Mouse (Mus musculus): ENCODE results near the gene Ralgps1.

DNA sequence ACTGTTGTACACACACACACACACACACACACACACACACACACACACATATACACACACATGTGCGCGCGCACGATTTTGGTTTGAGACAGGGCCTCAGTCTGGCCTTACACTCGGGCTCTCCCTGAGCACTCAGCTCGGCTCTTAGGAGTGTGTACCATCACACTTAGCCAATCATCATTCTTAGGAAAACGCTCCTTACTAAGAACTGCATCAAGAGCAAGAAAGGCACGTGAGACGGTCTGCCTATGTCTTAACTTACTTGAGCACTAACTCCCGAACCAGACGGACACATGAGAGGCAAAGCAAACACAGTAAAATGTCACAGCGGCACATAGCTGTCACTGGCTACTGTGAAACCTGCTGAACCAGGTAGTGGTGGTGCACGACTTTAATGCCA lies 42.7 kb upstream of the Ralgps1 start:
- TF ChIP-seq CTCF (IDR thresholded peaks at IDR 0.05; ENCODE audit: insufficient read depth, low read length) = no peak
- TF ChIP-seq POLR2A (IDR thresholded peaks at IDR 0.05; ENCODE audit: borderline replicate concordance, extremely low read depth, low read depth, low read length) = no peak

All from lung, adult 2 months (tissue).